Mouse (Mus musculus): ENCODE data around the gene Tbc1d1.

Gene Tbc1d1

DNA sequence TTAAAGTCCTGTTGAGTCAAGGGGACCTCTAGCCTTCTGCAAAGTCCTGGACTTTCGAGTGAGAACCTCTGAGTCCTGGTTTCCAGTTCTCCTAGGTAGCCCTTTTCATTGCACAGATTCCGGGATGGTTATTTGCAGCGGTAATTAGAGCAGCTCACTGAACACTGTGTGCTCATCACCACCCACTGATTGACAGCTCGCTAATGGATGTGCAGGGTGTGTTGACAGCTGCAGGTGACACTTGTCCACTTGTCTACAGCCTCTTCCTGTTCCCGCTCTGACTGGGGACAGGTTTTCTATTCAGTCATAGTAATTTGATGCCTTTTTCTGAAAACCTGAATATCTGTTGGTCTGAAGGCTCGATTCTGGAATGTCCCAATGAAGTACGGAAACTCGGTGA is 50.8 kb downstream of the Tbc1d1 start:
- DNase-seq (ENCODE audit: low spot score): no peak

DNA sequence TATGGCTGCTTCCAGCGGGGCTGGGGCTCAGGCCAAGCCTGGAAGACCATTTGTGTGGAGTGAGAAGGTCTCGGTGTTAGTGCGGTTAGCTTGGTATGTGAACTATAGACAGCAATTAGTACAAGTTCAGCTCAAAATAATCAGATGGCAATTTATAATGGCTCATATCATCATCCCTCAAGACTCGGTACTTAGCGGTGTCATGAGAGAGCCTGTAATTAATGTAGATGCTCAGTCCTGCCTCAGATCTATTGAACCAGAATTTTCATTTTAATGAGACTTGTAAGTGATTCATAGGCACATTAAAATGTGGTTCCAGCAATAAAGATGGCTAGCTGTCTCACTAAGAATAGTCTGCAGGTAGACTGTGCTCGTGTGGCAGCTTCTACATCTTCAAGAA is 51.7 kb downstream of the Tbc1d1 start:
- DNase-seq (ENCODE audit: low spot score): no peak

DNA sequence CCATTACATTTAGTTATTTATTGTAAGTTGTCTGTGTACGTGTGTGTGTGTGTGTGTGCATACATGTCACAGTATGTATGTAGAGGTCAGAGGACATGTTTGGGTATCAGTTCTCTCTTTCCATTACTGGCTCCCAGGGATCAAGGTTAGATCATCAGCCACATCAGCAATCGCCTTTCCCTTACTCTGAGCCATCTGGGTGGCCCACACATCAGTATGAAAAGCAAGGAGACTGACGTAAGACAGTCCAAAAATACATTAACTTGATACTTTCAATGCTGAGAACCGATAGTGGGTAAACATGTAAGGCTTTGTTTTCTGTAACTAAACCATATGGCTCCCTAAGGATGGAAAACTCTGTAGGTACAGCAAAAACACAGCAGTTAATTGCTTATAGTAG is 54.7 kb downstream of the Tbc1d1 start:
- no peak for DNase-seq (ENCODE audit: low spot score)

DNA sequence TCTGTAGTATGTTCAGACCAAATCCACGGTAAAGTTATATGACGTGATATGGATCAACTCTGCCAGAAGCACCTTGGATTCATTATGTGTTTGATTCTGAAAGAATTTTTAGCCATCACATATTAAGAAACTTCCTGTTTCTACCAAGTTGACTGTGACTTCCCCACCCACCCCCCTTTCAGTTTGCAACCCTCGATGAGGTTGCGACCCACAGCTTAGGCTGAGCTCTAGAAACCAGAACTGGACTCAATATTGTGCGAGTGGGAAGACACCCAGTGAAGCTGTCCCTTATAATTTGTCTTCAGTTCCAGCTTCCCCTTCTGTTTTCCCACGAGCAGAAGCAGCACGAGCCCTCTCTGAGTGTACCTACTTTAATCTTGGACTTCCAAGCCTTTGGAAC is 55.2 kb downstream of the Tbc1d1 start:
- DNase-seq (ENCODE audit: low spot score): no peak

DNA sequence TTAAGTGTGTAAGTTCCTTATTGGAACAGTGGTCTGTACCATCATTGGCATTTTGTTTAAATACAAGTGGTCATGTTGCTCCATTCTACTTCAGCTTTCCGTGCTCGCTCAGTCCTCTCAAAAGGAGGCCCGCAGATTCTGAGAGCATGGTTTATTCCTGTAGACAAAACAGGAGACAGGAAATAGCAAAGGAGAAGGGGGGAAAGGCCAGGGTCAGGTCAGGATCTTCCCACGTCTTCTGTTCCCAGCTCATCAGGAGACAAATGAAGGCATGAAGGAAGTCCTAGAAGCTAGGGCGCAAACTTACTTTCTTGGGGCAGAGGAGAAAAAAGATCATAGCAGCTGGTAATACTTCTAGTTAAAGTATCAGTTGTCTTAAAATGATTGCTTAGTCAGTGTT is 56.1 kb downstream of the Tbc1d1 start:
- no peak for DNase-seq (ENCODE audit: low spot score)

DNA sequence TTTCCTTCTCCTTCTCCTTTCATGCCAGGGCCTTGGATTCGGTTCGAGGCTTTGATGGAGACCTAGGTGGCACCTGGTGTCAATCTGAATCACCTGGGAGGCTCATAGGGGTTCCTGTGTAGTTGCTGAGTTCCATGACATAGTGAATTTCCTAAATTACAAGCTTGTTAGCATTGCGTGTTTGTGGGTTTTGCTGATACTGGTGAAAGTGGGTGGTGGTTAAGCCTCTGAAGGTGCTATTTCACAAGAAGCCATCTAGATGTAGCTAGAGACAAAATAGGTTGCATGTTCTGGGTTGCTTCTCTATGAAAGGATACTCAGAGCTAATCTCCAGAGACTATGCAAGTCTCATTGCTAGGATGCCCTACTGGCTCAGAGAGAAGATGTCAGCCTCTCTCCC is 56.5 kb downstream of the Tbc1d1 start:
- DNase-seq (ENCODE audit: low spot score): no peak

DNA sequence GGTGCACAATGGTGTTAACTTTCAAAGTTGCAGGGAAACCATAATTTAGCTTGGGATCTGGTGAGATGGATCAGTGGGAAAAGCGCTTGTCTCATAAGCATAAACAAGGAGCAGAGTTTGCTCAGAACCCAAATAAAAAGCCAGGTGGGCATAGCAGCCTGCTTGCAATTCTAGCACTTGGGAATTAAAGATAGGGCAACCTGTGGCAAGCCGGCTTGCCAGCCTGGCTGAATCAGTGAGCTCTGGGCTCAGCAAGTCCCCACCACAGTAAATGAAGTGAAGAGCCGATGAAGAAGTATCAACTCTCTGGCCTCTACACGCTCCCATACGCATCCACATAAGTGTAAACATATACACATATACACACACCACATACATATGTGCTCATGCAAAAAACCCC is 59.7 kb downstream of the Tbc1d1 start:
- no peak for DNase-seq (ENCODE audit: low spot score)

DNA sequence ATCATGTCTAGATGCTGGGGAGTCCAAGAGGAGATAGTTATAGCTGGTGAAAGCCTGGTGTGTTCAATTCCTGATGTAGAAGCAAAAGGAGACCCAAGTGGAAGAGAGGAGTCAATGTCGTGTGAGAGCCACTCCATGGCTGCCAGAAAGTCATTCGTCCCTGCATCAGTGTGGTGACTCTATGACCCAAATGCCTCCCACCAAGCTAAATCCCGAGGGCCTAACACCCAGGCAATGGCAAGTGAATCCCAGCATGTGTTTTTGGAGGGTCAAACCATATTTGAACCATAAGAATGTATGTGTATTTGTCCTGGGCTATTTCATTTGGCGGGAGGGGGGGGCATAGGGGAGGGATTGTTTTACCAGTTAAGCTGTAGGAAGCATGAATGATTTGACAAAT is 60.2 kb downstream of the Tbc1d1 start:
- no peak for DNase-seq (ENCODE audit: low spot score)

DNA sequence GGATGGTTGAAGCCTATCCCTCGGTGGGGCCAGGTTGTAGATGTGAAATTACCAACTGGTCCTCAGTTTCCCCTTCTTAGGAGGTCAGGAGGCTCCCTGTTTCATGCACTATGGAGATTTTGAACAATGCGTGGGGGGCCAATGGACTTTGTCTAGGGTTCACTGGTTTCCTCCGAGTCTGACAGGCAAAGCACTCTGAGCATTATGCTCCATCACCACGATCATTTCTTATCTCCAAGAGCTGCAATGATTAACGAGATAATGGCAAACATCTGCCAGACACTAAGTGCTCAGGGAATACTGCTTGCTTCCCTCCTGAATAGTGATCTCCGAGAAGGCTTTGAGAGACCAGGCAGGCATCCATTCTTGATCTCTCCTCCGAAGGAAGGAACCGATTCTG is 61.2 kb downstream of the Tbc1d1 start:
- no peak for DNase-seq (ENCODE audit: low spot score)

DNA sequence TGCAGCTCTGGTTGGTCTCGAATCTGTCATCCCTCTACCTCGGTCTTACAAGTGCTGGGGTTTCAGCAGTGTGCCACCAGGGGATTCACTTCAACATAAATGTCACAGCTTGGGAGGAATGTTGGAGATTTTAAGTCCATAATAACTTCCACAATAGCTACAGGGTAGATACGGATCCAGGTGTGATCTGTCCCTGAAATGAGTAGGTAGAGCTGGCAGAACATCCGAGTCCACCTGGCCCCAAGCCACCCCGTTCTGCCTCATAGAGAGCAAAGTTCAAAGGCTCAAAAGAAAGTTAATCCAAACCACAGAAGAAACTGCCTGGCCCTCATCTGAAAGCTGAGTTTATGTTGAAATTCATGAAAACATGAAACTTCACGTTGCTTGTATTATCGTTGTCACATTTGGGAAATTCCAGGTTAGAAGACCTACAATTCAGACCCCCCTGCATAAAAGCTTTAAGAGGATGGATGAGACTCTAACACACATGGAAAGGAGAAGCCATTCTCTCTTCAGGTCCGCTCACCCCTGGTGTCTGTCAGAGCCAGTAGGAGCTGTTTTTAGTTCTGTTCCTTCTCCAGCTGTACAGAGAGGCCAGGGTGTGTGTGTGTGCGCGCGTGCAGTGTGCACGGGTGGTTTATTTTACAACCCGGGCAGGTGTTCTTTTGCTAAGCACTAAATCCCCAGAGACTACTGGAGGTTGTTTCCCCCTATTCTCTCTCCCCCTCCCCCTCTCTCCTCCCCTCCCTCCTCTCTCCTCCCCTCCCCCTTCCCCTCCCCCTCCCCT is 61.9 kb downstream of the Tbc1d1 start:
- DNase-seq (ENCODE audit: low spot score): no peak

DNA sequence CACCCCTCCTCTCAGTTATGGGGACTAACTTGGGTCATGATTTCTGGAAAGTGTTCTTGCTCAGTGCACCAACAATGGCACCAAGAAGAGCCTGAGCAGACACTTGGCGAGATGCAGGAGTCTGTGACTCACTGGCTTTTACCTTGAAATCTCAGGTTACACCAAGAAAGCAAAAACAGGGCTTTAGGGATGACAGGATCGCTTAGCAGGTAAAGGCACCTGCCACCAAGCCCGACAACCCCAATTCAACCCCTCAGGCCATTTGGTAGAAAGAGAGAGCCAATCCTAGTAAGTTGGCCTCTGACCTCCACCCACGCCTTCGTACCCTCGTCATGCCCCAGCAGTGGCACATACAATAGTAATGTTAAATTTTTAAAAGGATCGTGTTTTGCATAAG is 62.5 kb downstream of the Tbc1d1 start:
- no peak for DNase-seq (ENCODE audit: low spot score)

DNA sequence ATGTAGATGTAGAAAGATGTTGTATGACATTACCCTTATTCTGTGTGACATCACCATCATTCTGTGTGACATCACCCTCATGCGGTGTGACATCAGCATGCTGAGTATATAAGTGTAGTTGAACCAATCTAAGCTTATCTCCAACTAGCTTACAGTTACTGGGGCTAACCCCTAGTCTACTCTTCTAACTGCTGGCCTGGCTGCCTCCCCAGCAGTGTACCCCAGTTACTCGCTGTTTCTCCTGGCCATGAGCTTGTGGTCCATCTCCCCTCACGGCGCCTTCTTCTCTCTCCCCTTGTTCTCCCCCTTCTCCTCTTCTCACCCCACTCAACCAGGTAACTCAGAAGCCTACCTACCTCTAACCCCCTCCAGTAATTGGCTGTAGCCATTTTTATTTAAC is 64.7 kb downstream of the Tbc1d1 start:
- no peak for DNase-seq (ENCODE audit: low spot score)

DNA sequence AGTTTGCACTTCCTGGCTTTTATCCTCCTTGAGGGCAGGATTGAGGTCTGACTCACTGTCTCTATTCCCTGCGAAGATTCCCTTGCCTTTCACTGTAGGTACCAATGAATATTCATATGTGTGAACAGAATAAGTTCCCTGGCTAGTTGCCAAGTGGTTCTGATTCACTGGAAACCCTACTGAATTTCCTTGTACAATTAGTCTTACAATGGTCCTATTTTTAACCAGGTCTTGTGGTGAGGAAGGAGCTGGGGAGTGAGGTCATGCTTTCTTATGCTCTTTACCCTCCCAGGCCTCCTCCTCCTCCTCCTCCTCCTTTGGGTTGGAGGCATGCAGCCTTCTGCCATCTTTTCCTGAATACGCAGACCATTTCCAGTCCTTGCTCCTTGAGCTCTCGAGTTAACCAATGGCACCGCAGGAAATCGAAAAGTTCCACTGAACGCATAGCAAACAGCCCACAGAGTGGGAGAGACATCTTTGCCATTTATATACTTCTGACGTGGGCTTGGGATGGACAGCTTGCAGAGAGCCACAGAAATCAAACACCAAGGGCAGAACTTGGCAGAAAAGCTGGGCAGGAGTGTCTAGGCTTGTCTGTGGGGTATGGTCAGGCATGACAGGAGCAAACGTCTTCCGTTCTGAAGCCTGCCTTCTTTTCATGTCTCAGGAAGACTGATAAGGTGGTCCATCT is 68.8 kb downstream of the Tbc1d1 start:
- DNase-seq (ENCODE audit: low spot score): no peak

DNA sequence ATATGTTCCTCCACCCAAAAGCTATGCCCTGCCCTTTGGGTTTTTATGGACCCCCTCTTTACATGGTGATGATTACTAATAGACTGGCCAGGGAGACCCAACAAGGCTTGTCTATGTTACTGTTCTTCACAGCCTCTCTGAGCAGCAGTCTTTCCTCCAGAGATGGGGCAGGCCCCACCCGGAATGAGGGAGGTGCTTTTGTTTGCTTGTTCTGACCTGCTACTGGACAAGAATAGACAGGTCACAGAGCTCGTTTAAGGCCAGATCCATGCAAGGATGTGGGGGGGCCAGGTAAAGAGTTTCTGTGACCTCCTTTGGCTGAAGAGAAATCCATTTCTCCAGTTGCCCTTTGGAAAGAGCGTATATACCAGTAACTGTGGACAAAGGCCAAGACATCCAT is 72.1 kb downstream of the Tbc1d1 start:
- DNase-seq (ENCODE audit: low spot score): no peak

DNA sequence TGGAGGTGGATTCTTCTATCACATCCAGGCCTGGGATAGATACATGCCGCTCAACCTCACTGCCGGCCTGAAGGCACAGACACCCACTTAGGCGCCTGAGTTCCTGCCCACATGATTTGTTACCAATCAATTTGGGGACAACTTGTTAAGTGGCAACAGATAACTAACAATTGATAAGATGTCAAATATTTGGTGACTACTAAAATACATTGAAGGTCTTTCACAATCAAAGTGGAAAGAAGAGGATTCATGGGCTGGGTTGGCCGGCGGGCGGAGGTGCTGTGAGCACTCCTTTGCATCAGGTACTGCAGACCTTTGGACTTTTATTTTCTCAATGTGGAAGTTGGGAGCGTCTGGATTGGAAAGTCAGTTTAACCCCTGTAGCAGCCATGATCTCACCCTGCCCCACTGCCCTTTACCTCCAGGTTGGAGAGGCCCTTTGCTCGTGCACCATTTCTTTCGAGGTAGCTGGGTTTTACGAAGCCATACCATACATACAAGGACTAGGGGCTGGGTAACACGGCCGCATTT is 73.3 kb downstream of the Tbc1d1 start:
- DNase-seq (ENCODE audit: low spot score): no peak

DNA sequence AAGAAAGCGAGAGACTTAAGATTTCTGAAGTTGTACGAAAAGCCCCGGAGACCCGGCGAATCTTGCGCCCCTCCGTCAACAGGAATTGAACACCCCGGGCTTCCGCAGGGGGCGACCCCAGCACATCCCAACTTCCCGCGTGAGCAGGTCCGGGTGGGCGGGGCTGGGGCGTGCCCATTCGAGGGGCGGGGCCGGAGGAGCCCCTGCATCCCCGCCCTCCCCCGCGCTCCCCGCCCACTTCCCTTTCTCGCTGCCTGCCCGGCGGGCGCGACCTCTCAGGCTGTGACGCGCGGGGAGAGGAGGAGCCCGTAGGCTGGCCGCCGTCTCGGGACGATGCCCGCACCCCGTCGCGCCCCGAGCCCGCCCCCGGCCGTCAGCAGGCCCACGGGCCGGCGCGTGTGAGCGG is 74.0 kb downstream of the Tbc1d1 start:
- peak; percentile 71 for DNase-seq (ENCODE audit: low spot score)

DNA sequence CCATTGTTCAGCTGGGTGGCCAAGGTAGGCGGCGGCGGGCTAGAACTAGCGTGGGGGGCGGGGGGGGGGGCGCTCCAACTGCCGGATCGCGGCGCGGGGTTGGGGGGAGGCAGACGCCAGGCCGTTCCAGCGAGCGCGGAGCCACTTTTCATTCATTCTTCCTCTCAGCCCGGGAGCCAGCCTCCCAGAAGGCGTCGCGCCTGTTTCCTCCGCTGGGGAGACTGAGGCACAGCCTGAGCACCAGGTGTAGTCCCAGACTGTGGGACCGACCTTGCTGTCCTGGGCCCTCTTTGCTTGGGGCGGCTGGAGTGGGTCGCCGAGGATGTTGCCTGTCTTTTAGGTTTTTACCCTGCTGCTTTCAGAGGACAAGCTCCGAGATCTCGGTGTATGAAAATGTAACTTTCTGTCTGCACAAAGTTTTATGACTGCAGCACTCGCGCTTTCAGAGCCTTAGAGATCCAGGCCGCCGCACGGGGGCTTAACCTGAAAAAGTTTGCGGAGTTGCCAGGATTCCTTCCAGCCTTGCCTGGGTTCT is 74.5 kb downstream of the Tbc1d1 start:
- no peak for DNase-seq (ENCODE audit: low spot score)

DNA sequence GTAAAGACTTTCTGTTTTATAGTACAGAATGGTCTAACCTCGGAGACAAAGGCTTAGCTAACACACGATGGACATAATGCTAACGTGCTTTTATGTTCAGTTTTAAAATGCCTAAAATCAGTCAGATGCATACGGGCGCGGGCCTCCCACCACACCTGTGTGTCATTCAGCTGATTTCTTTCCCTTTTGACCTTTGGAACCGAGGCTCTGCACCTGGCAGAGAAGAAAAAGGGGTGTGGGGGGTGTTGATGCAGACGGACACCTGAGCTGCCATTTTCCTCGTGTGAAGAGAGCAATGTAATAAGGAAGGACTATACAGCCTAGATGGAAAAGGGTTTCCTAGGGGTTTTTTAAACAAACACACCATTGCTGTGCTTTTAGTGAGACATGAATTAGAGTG is 76.8 kb downstream of the Tbc1d1 start:
- DNase-seq (ENCODE audit: low spot score): no peak

DNA sequence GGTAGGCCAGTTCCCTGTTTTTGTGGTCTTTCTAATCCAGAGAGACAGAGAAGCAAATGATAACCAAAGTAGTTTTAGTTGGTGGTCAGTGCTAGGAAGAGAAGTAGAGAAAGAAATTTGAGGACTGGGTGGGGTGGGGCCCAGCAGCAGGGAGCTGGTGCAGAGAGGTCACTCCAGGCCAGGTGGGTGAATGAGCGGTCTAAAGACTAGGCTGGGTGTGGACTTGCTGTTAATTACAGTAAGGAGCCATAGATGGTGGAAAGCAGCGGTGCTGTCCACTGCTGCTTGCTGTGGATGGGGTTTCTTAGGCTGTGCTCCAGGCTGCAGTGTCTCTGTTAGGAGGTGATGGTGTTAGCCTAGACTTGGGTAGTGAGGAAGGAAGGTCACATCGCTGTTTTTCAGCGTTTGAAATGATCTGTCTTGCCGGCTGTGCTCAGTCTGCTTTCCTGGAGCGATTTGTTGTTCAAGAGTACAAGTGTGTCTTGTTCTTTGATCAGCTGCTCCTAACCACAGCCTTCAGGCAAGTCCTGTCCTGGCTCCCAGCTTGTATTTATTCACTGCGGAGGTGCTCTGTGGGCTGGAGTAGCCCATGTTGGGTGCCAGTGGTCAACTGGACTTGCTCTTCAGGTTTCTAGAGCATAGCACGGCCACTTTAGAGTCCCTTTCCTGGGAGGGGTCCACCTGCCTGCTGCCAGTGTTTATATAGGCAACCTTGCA is 78.3 kb downstream of the Tbc1d1 start:
- no peak for DNase-seq (ENCODE audit: low spot score)

DNA sequence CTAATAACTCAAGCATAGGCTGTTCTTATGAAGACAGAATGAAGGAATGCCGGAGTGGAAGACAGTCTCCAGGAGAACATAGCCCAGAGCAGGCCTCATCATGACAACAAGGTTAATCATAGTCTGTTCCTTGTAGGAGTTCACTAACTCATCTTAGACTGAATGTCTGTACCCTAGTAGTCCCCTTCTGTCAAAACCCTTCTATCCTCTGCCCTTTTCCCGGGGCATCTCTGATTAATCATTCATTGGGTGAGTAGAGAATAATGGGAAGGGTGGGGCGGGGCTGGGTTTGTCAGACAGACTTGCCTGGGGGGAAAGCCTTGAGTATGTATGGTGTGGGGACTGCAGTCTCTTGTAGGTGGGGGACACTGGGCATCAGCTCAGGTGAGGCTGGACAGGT is 79.1 kb downstream of the Tbc1d1 start:
- no peak for DNase-seq (ENCODE audit: low spot score)

DNA sequence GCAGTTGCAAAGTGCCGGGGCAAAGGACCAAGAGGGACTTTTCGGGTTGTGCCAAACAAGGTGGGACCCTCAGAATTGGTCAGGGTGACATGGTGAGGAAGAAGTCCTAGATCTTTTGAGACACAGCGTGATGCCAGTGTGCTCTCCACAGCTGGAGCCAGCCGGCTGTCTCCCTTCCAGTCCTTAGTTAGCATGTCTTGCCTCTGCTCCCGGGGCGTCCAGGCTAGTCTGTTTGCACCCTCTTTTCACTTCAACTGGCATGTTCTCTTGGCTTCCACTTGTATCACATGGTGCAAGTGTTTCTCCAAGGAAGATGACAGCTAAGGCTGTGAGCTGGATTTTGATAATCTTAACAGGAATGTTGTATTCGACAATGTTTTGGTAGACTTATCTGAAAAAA is 80.5 kb downstream of the Tbc1d1 start:
- DNase-seq (ENCODE audit: low spot score): no peak

DNA sequence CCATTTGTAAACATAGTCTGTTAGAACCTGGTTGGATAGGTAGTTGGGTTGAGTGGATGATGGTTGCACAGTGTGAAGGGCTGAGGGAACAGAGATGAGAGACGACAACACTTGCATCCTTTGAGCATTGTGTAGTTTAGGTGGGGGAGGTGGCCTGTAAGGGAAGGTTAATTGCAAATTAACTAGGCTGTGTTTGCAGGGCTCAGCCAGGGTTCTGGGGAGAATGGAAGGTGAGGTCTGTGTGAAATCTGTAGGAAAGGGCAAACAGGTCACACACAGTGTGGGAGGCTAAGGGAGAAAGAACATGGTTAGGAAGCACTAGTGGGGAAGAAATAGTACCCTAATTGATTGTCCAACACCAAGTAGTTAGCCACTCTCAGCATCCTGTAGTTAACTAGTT is 81.2 kb downstream of the Tbc1d1 start:
- DNase-seq (ENCODE audit: low spot score): no peak

DNA sequence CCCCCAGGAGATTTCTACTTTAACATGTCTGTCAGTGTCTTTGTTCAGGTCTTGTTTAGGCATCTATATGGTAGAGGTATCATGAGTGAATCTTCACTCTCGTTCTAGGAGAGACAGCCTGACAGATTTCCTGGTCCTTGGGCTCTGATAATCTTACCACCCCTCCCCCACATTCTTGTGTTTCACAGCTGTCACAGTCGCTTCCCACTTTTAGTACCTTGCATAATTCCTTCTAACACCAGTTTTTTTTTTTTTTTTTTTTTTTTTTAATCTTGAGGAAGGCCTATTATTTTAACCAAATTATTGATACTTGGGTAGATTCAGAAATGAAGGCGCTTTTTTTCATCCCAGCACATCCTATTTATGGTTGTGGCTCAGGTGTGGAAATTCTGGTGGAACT is 81.6 kb downstream of the Tbc1d1 start:
- no peak for DNase-seq (ENCODE audit: low spot score)

Measured in urinary bladder, postnatal 10 days (tissue).